Mouse (Mus musculus): ENCODE results near the gene Bco2.

- TF ChIP-seq POLR2A (IDR thresholded peaks at IDR 0.05; ENCODE audit: extremely low read depth, insufficient read depth, low read length): no peak
- TF ChIP-seq CTCF (IDR thresholded peaks at IDR 0.05; ENCODE audit: low read depth, low read length): no peak
These were observed 60.7 kb downstream of the Bco2 start, which contains the start of gene Plet1 for GRCm38 (mm10) chr9:50494311-50494710.

Measured in liver, adult 2 months (tissue).